Comparison of ENCODE assay signal across 12 mouse cellular contexts in genomic region chr3:95312623-95313022, GRCm38 (mm10). TPM values are rescaled to one million over a fixed set of nuclear protein-coding genes. Genes with fewer than 3 reads are reported as not detected.
DNase-seq lines count a peak whose midpoint lies in the region; ATAC-seq and TF ChIP-seq lines count a peak whose summit lies in the region.
"Had no signal": no experiment of that assay in that cellular context is flagged by ENCODE, and none has a peak within 500 bp of the region (broad histone marks: within the 10 kb centered on the region; RNA-seq: fewer than 3 reads in every experiment).

No protein-coding gene starts in this region.

- no peak for TF ChIP-seq POLR2A in cerebellum, adult 2 months (IDR thresholded peaks at IDR 0.05; ENCODE audit: borderline replicate concordance, insufficient read depth, low read length)

- peaks cover 2% of the 10 kb centered on the region; the same call in 1 of the 2 replicates for H3K36me3 ChIP-seq in liver, embryonic 12.5 days
- no peaks in the 10 kb centered on the region for H3K36me3 ChIP-seq in stomach, embryonic 15.5 days
- no peaks in the 10 kb centered on the region for H3K36me3 ChIP-seq in forebrain, embryonic 13.5 days (ENCODE audit: poor library complexity, severe bottlenecking)
- H3K36me3 ChIP-seq: neural tube, embryonic 13.5 days had no signal

- H3K9ac ChIP-seq in liver, embryonic 12.5 days: peak overlapping the region; percentile 97
- H3K9ac ChIP-seq in stomach, embryonic 15.5 days: no peak overlapping the region
- no peak overlapping the region for H3K9ac ChIP-seq in forebrain, embryonic 13.5 days
- H3K9ac ChIP-seq: neural tube, embryonic 13.5 days had no signal

- no peak for TF ChIP-seq CTCF in cerebellum, adult 2 months (IDR thresholded peaks at IDR 0.05; ENCODE audit: borderline replicate concordance, insufficient read depth, low read depth, low read length)

- no peaks in the 10 kb centered on the region for H3K27me3 ChIP-seq in liver, embryonic 12.5 days (replicated peaks)
- no peaks in the 10 kb centered on the region for H3K27me3 ChIP-seq in stomach, embryonic 15.5 days (replicated peaks)
- H3K27me3 ChIP-seq in forebrain, embryonic 13.5 days: no peaks in the 10 kb centered on the region
- no peaks in the 10 kb centered on the region for H3K27me3 ChIP-seq in cerebellum, adult 2 months (ENCODE audit: control insufficient read depth, insufficient read depth, low read length)
- H3K27me3 ChIP-seq: neural tube, embryonic 13.5 days had no signal

- H3K4me2 ChIP-seq in liver, embryonic 12.5 days: peak overlapping the region; percentile 90
- H3K4me2 ChIP-seq in stomach, embryonic 15.5 days: peak overlapping the region; percentile 19; the same call in 1 of the 2 replicates
- no peak overlapping the region for H3K4me2 ChIP-seq in forebrain, embryonic 13.5 days
- H3K4me2 ChIP-seq: neural tube, embryonic 13.5 days had no signal

- peak; percentile 74 for DNase-seq in urinary bladder, postnatal 14 days (ENCODE audit: low spot score)
- no peak for DNase-seq in urinary bladder, postnatal 10 days (ENCODE audit: low spot score)
- peak; percentile 64 for DNase-seq in adrenal gland, postnatal 10 days
- no peak for DNase-seq in ovary, postnatal 14 days (ENCODE audit: low spot score)
- no peak for DNase-seq in cerebellum, adult 2 months
- DNase-seq: cerebellum, postnatal 10 days; thymus, postnatal 36 days had no signal

- H3K4me3 ChIP-seq in liver, embryonic 12.5 days: peak overlapping the region; percentile 39
- no peak overlapping the region for H3K4me3 ChIP-seq in stomach, embryonic 15.5 days (replicated peaks)
- no peak overlapping the region for H3K4me3 ChIP-seq in forebrain, embryonic 13.5 days
- H3K4me3 ChIP-seq in cerebellum, adult 2 months (replicated peaks; ENCODE audit: insufficient read depth, low read depth, low read length): no peak overlapping the region
- H3K4me3 ChIP-seq: heart, adult 2 months; neural tube, embryonic 13.5 days had no signal

- ATAC-seq in liver, embryonic 12.5 days: peak; percentile 62
- no peak for ATAC-seq in stomach, embryonic 15.5 days (ENCODE audit: insufficient read depth, low FRiP score, low read depth)
- no peak for ATAC-seq in forebrain, embryonic 13.5 days

- H3K4me1 ChIP-seq in liver, embryonic 12.5 days: peaks cover 67% of the 10 kb centered on the region
- peaks cover 16% of the 10 kb centered on the region for H3K4me1 ChIP-seq in stomach, embryonic 15.5 days
- peaks cover 22% of the 10 kb centered on the region for H3K4me1 ChIP-seq in forebrain, embryonic 13.5 days
- H3K4me1 ChIP-seq in cerebellum, adult 2 months (ENCODE audit: control insufficient read depth, insufficient read depth, low read length): peaks cover 6% of the 10 kb centered on the region; the same call in 1 of the 2 replicates

- H3K9me3 ChIP-seq in liver, embryonic 12.5 days (replicated peaks): no peaks in the 10 kb centered on the region
- no peaks in the 10 kb centered on the region for H3K9me3 ChIP-seq in stomach, embryonic 15.5 days
- H3K9me3 ChIP-seq in forebrain, embryonic 13.5 days (replicated peaks): no peaks in the 10 kb centered on the region
- H3K9me3 ChIP-seq: neural tube, embryonic 13.5 days had no signal

- 12% methylated on average over 6 of the region's 6 CpGs for WGBS in liver, embryonic 12.5 days (ENCODE audit: insufficient replicate concordance)
- WGBS in stomach, embryonic 15.5 days: 60% methylated on average over 6 of the region's 6 CpGs
- 85% methylated on average over 6 of the region's 6 CpGs for WGBS in forebrain, embryonic 13.5 days
- 80% methylated on average over 6 of the region's 6 CpGs for WGBS in cerebellum, adult 2 months

- H3K27ac ChIP-seq in liver, embryonic 12.5 days: peak overlapping the region; percentile 94
- no peak overlapping the region for H3K27ac ChIP-seq in stomach, embryonic 15.5 days
- no peak overlapping the region for H3K27ac ChIP-seq in forebrain, embryonic 13.5 days
- no peak overlapping the region for H3K27ac ChIP-seq in cerebellum, adult 2 months (ENCODE audit: insufficient read depth, low read length)
- H3K27ac ChIP-seq: heart, adult 2 months; neural tube, embryonic 13.5 days had no signal

RNA-seq across cellular contexts. Expression of gene Cers2, which starts 2.0 kb away (rescaled TPM):
- 100 to 1,000 TPM; 138 to 147 TPM for total RNA-seq in adrenal gland, postnatal 10 days (2021)
- polyA plus RNA-seq in liver, embryonic 12.5 days (2016; fragmentation: Nextera tagmentation; extraction: Ambion mirVana): 134 and 135 TPM in 2 replicates
- 138 and 146 TPM in 2 replicates for polyA plus RNA-seq in stomach, embryonic 15.5 days (2015; fragmentation: Nextera tagmentation; extraction: Ambion mirVana)
- polyA plus RNA-seq in forebrain, embryonic 13.5 days (2015; fragmentation: Nextera tagmentation; extraction: Ambion mirVana): 98.4 and 103 TPM in 2 replicates
- polyA plus RNA-seq in cerebellum, adult 2 months (2012; rRNA removed): 133 and 142 TPM in 2 replicates

RNA-seq across cellular contexts. Expression of gene Anxa9, which starts 5.6 kb away (rescaled TPM):
- total RNA-seq in adrenal gland, postnatal 10 days (2021): 1 to 10 TPM; 1.1 to 1.3 TPM
- 3.1 and 4.6 TPM in 2 replicates for polyA plus RNA-seq in liver, embryonic 12.5 days (2016; fragmentation: Nextera tagmentation; extraction: Ambion mirVana)
- polyA plus RNA-seq in stomach, embryonic 15.5 days (2015; fragmentation: Nextera tagmentation; extraction: Ambion mirVana): 2.3 and 3.4 TPM in 2 replicates
- 0.52 and 1.1 TPM in 2 replicates for polyA plus RNA-seq in forebrain, embryonic 13.5 days (2015; fragmentation: Nextera tagmentation; extraction: Ambion mirVana)
- polyA plus RNA-seq in cerebellum, adult 2 months (2012; rRNA removed): 1.2 and 1.5 TPM in 2 replicates

RNA-seq across cellular contexts. Expression of gene Prune1, which starts 30.7 kb away (rescaled TPM):
- 10 to 100 TPM; 22.2 to 27.9 TPM for total RNA-seq in adrenal gland, postnatal 10 days (2021)
- polyA plus RNA-seq in liver, embryonic 12.5 days (2016; fragmentation: Nextera tagmentation; extraction: Ambion mirVana): 11.8 and 12.1 TPM in 2 replicates
- polyA plus RNA-seq in stomach, embryonic 15.5 days (2015; fragmentation: Nextera tagmentation; extraction: Ambion mirVana): 16.6 and 17.3 TPM in 2 replicates
- 28.4 and 32.7 TPM in 2 replicates for polyA plus RNA-seq in forebrain, embryonic 13.5 days (2015; fragmentation: Nextera tagmentation; extraction: Ambion mirVana)
- polyA plus RNA-seq in cerebellum, adult 2 months (2012; rRNA removed): 43.2 and 47.6 TPM in 2 replicates

RNA-seq across cellular contexts. Expression of gene Mindy1, which starts 31.5 kb away (rescaled TPM):
- total RNA-seq in adrenal gland, postnatal 10 days (2021): 10 to 100 TPM; 71.2 to 78.1 TPM
- polyA plus RNA-seq in liver, embryonic 12.5 days (2016; fragmentation: Nextera tagmentation; extraction: Ambion mirVana): 18.8 and 22.5 TPM in 2 replicates
- polyA plus RNA-seq in stomach, embryonic 15.5 days (2015; fragmentation: Nextera tagmentation; extraction: Ambion mirVana): 45.8 and 51.2 TPM in 2 replicates
- 39.6 and 40.0 TPM in 2 replicates for polyA plus RNA-seq in forebrain, embryonic 13.5 days (2015; fragmentation: Nextera tagmentation; extraction: Ambion mirVana)
- polyA plus RNA-seq in cerebellum, adult 2 months (2012; rRNA removed): 96.8 and 103 TPM in 2 replicates

RNA-seq across cellular contexts. Expression of gene Setdb1, which starts 44.4 kb away (rescaled TPM):
- 10 to 100 TPM; 23.8 to 30.8 TPM for total RNA-seq in adrenal gland, postnatal 10 days (2021)
- 31.0 and 31.6 TPM in 2 replicates for polyA plus RNA-seq in liver, embryonic 12.5 days (2016; fragmentation: Nextera tagmentation; extraction: Ambion mirVana)
- polyA plus RNA-seq in stomach, embryonic 15.5 days (2015; fragmentation: Nextera tagmentation; extraction: Ambion mirVana): 29.9 and 34.1 TPM in 2 replicates
- polyA plus RNA-seq in forebrain, embryonic 13.5 days (2015; fragmentation: Nextera tagmentation; extraction: Ambion mirVana): 45.4 and 51.8 TPM in 2 replicates
- 36.5 and 38.0 TPM in 2 replicates for polyA plus RNA-seq in cerebellum, adult 2 months (2012; rRNA removed)

Comparison
In these comparisons a context has a peak if more than half of its experiments do, and no peak if none do; other contexts are left out.
1. DNase-seq: peak in urinary bladder, postnatal 14 days (single experiment) and adrenal gland, postnatal 10 days (single experiment); none in urinary bladder, postnatal 10 days (single experiment), ovary, postnatal 14 days (single experiment) and cerebellum, adult 2 months (0 of 2).